Mouse (Mus musculus) CH12.LX (cell line): ENCODE measurements around the gene Fam243. TPM values are rescaled to one million over a fixed set of nuclear protein-coding genes. Genes with fewer than 3 reads are reported as not detected.

Experiments
- DNase-seq: peaks from one replicate; pipeline ENCODE4 v3.0.0-alpha.2; 2013; ENCODE audit errors: extremely low read depth
- H3K27ac ChIP-seq: 2 replicates; pipeline ENCODE4 v1.5.1; 2012; ENCODE audit warnings: low read depth, mild to moderate bottlenecking, control low read depth, moderate library complexity; ENCODE audit not compliant: insufficient read depth
- H3K27me3 ChIP-seq: replicated peaks from 2 replicates; pipeline ENCODE3; 2012; ENCODE audit warnings: inconsistent platforms
- H3K36me3 ChIP-seq, 2 experiments: replicated peaks in 1 of 2; 2 replicates each; pipeline versions ENCODE3 to v1.6.1; 2012; ENCODE audit warnings: inconsistent platforms in 1 of 2, low read length in 1 of 2, mild to moderate bottlenecking in 1 of 2, mixed read lengths in 1 of 2, moderate library complexity in 1 of 2; ENCODE audit not compliant: control insufficient read depth in 1 of 2, insufficient read depth in 1 of 2
- H3K4me1 ChIP-seq, 2 experiments: 2 replicates each; pipeline ENCODE4 v1.6.1; 2012; ENCODE audit warnings: inconsistent platforms in 1 of 2, moderate library complexity in 1 of 2; ENCODE audit not compliant: insufficient read depth in 2 of 2, control insufficient read depth in 1 of 2
- H3K4me2 ChIP-seq: 2 replicates; pipeline ENCODE4 v1.6.1; 2012; ENCODE audit warnings: low read depth, mild to moderate bottlenecking, control low read depth; ENCODE audit not compliant: poor library complexity, insufficient read depth, severe bottlenecking
- H3K4me3 ChIP-seq, 3 experiments: fragments of 150-350 bp in 1 of 3; sonication (generic) in 1 of 3; replicated peaks in 1 of 3; 2 replicates each; pipeline versions ENCODE3 to v1.5.1; 2011 to 2012; ENCODE audit warnings: low read depth in 2 of 3, low read length in 2 of 3, mild to moderate bottlenecking in 2 of 3, moderate library complexity in 2 of 3, control low read depth in 1 of 3, improper control_type of control experiment in 1 of 3, inconsistent platforms in 1 of 3, mixed read lengths in 1 of 3; ENCODE audit not compliant: poor library complexity in 1 of 3
- H3K79me2 ChIP-seq: replicated peaks from 2 replicates; pipeline ENCODE4 v1.6.1; 2012; ENCODE audit warnings: mild to moderate bottlenecking, moderate library complexity; ENCODE audit not compliant: control insufficient read depth, poor library complexity, insufficient read depth, severe bottlenecking; ENCODE audit errors: extremely low read depth
- H3K9ac ChIP-seq: 2 replicates; pipeline ENCODE4 v1.6.1; 2012; ENCODE audit warnings: low read depth, mild to moderate bottlenecking, control low read depth, moderate library complexity; ENCODE audit not compliant: insufficient read depth
- H3K9me3 ChIP-seq: replicated peaks from 2 replicates; pipeline ENCODE3; 2012; ENCODE audit warnings: low read length, inconsistent platforms, mixed read lengths
- BHLHE40 ChIP-seq: IDR thresholded peaks from 2 replicates; pipeline ENCODE4 v1.6.1; 2011; ENCODE audit warnings: mild to moderate bottlenecking, low read depth, low read length, improper control_type of control experiment
- CTCF ChIP-seq, 2 experiments: IDR thresholded peaks in 1 of 2; conservative IDR thresholded peaks in 1 of 2; 2 replicates each; pipeline ENCODE4 v1.5.1; 2011 to 2012; ENCODE audit warnings: low read depth in 2 of 2, low read length in 2 of 2, improper control_type of control experiment in 1 of 2, inconsistent platforms in 1 of 2, mild to moderate bottlenecking in 1 of 2, moderate library complexity in 1 of 2
- ELF1 ChIP-seq: IDR thresholded peaks from 2 replicates; pipeline ENCODE4 v1.6.1; 2014; ENCODE audit warnings: low read depth, mild to moderate bottlenecking, inconsistent platforms, low read length, improper control_type of control experiment
- GABPA ChIP-seq: IDR thresholded peaks from 2 replicates; pipeline ENCODE4 v1.6.1; 2012; ENCODE audit warnings: low read depth, low read length, improper control_type of control experiment, inconsistent platforms; ENCODE audit not compliant: insufficient replicate concordance
- JUN ChIP-seq: IDR thresholded peaks from 2 replicates; pipeline ENCODE4 v1.6.1; 2011; ENCODE audit warnings: low read depth, mild to moderate bottlenecking, low read length, improper control_type of control experiment, moderate library complexity; ENCODE audit not compliant: insufficient read depth
- JUND ChIP-seq: conservative IDR thresholded peaks from 2 replicates; pipeline ENCODE4 v1.6.1; 2011; ENCODE audit warnings: low read depth, low read length, improper control_type of control experiment
- MAFK ChIP-seq: IDR thresholded peaks from 2 replicates; pipeline ENCODE4 v1.6.1; 2011; ENCODE audit warnings: low read length, improper control_type of control experiment; ENCODE audit not compliant: insufficient replicate concordance
- MAX ChIP-seq: IDR thresholded peaks from 2 replicates; pipeline ENCODE4 v1.6.1; 2011; ENCODE audit warnings: low read length, improper control_type of control experiment
- MAZ ChIP-seq: IDR thresholded peaks from 2 replicates; pipeline ENCODE4 v1.6.1; 2012; ENCODE audit warnings: low read depth, mild to moderate bottlenecking, inconsistent platforms, low read length, improper control_type of control experiment, moderate library complexity
- MYC ChIP-seq: IDR thresholded peaks from 2 replicates; pipeline ENCODE4 v1.6.1; 2011; ENCODE audit warnings: low read depth, mild to moderate bottlenecking, improper control_type of control experiment, low read length
- NELFE ChIP-seq: IDR thresholded peaks from 2 replicates; pipeline ENCODE4 v1.6.1; 2011; ENCODE audit warnings: low read depth, low read length, improper control_type of control experiment
- NRF1 ChIP-seq: IDR thresholded peaks from 2 replicates; pipeline ENCODE4 v1.6.1; 2014; ENCODE audit warnings: low read depth, mild to moderate bottlenecking, inconsistent platforms, low read length, improper control_type of control experiment, moderate library complexity
- PAX5 ChIP-seq: IDR thresholded peaks from 2 replicates; pipeline ENCODE4 v1.6.1; 2012; ENCODE audit warnings: low read length, inconsistent platforms, mixed read lengths
- POLR2A ChIP-seq: IDR thresholded peaks from 2 replicates; pipeline ENCODE4 v1.6.1; 2011; ENCODE audit warnings: low read depth, mild to moderate bottlenecking, improper control_type of control experiment, low read length
- RCOR1 ChIP-seq: conservative IDR thresholded peaks from 2 replicates; pipeline ENCODE4 v1.6.1; 2012; ENCODE audit warnings: low read depth, mild to moderate bottlenecking, inconsistent platforms, low read length, improper control_type of control experiment
- SIN3A ChIP-seq: IDR thresholded peaks from 2 replicates; pipeline ENCODE4 v1.6.1; 2012; ENCODE audit warnings: low read length, improper control_type of control experiment, inconsistent platforms
- TBP ChIP-seq: conservative IDR thresholded peaks from 2 replicates; pipeline ENCODE4 v1.6.1; 2011; ENCODE audit warnings: low read depth, low read length, improper control_type of control experiment
- UBTF ChIP-seq: IDR thresholded peaks from 2 replicates; pipeline ENCODE4 v1.6.1; 2012; ENCODE audit warnings: low read depth, mild to moderate bottlenecking, inconsistent platforms, low read length, improper control_type of control experiment, moderate library complexity
- USF1 ChIP-seq: IDR thresholded peaks from 2 replicates; pipeline ENCODE4 v1.6.1; 2014; ENCODE audit warnings: low read depth, mild to moderate bottlenecking, inconsistent platforms, low read length, improper control_type of control experiment
- USF2 ChIP-seq: conservative IDR thresholded peaks from 2 replicates; pipeline ENCODE4 v1.6.1; 2011; ENCODE audit warnings: low read depth, low read length, improper control_type of control experiment
- ZMIZ1 ChIP-seq: IDR thresholded peaks from 2 replicates; pipeline ENCODE4 v1.6.1; 2012; ENCODE audit warnings: low read depth, mild to moderate bottlenecking, inconsistent platforms, low read length, improper control_type of control experiment
- dilution Hi-C: fragments of 300-500 bp; cut with MboI; formaldehyde crosslinking; loops from 2 replicates; pipeline ENCODE4 v1.14.3; 2020; ENCODE audit warnings: low sequenced_read_pairs; ENCODE audit not compliant: extremely low pct_unique_long_range_greater_than_20kb, extremely low pct_ligation_motif_present
- in situ Hi-C: fragments of 300-500 bp; cut with MboI; formaldehyde crosslinking; loops from 3 replicates; pipeline ENCODE4 v1.14.3; 2019; ENCODE audit warnings: low sequenced_read_pairs, low pct_ligation_motif_present, low pct_unique_long_range_greater_than_20kb, mixed read lengths
- polyA plus RNA-seq: library from polyadenylated mRNA; unstranded; fragments of >175 nt; gene quantifications from 2 replicates; pipeline ENCODE4 v1.2.1, GENCODE M21; 2012; ENCODE audit warnings: low read depth; ENCODE audit not compliant: insufficient read length
- total RNA-seq, 2 experiments: library from RNA; depleted of rRNA; stranded (reverse); fragments of 300-350 nt in 1 of 2; fragments of >200 nt in 1 of 2; gene quantifications; 2 replicates each; pipeline ENCODE4 v1.2.3; 2012 to 2014

Fam243 gene
- total and polyA plus RNA-seq, 3 experiments: not detected

GRCm38 (mm10) chr16:92327911-92328310 lies 6.7 kb upstream of the Fam243 start:
- H3K9ac ChIP-seq: no peak overlapping the region
- dilution Hi-C loops (no loop called here), in situ Hi-C loops (loop anchor here (5.0 kb wide), 1 partner anchor 129 kb away; no protein-coding TSS in a partner anchor)
- no peak overlapping the region for H3K27ac ChIP-seq
- H3K4me3 ChIP-seq: no peak overlapping the region
- peaks cover 0 to 5% of the 10 kb centered on the region in 2 experiments; a peak in 2 of 4 replicates for H3K4me1 ChIP-seq
- no peaks in the 10 kb centered on the region for H3K27me3 ChIP-seq
- no peaks in the 10 kb centered on the region for H3K9me3 ChIP-seq
- H3K79me2 ChIP-seq: no peaks in the 10 kb centered on the region
- DNase-seq: no peak
- no peak overlapping the region for H3K4me2 ChIP-seq
- no peaks in the 10 kb centered on the region for H3K36me3 ChIP-seq
- TF ChIP-seq ELF1: no peak
- no peak for TF ChIP-seq NRF1

- dilution Hi-C loops: no loop called here
- no peak overlapping the region for H3K9ac ChIP-seq
- no peak overlapping the region for H3K4me2 ChIP-seq
- in situ Hi-C loops: loop anchor here (5.0 kb wide), 1 partner anchor 132 kb away; no protein-coding TSS in a partner anchor
- peaks cover 0 to 10% of the 10 kb centered on the region in 2 experiments; a peak in 2 of 4 replicates for H3K4me1 ChIP-seq
- H3K79me2 ChIP-seq: no peaks in the 10 kb centered on the region
- no peaks in the 10 kb centered on the region for H3K27me3 ChIP-seq
- H3K4me3 ChIP-seq: no peak overlapping the region
- H3K9me3 ChIP-seq: no peaks in the 10 kb centered on the region
- H3K27ac ChIP-seq: no peak overlapping the region
- DNase-seq: no peak
- H3K36me3 ChIP-seq: no peaks in the 10 kb centered on the region
- TF ChIP-seq JUND: no peak
- no peak for TF ChIP-seq TBP
- TF ChIP-seq MAFK: no peak
- no peak for TF ChIP-seq SIN3A
- TF ChIP-seq JUN: no peak
- TF ChIP-seq GABPA: no peak
- TF ChIP-seq PAX5: no peak
- no peak for TF ChIP-seq USF2
- no peak for TF ChIP-seq MAZ
- TF ChIP-seq BHLHE40: no peak
- no peak for TF ChIP-seq UBTF
- TF ChIP-seq MYC: no peak
- no peak for TF ChIP-seq POLR2A
- TF ChIP-seq CTCF (conservative IDR thresholded peaks at IDR 0.05 in 1 of 2, IDR thresholded peaks at IDR 0.05 in 1 of 2; ENCODE audit: low read depth in 2 of 2, low read length in 2 of 2): no peak
- no peak for TF ChIP-seq USF1
- TF ChIP-seq ZMIZ1: no peak
- no peak for TF ChIP-seq NELFE
- no peak for TF ChIP-seq RCOR1
- TF ChIP-seq MAX: no peak
Observed at GRCm38 (mm10) chr16:92325062-92325406, 3.8 kb upstream of the Fam243 start.
